Mouse (Mus musculus): ENCODE data around the gene 1700031F05Rik. TPM values are rescaled to one million over a fixed set of nuclear protein-coding genes. Genes with fewer than 3 reads are reported as not detected.
"Not testable (repeated sequence)": the region's sequence is repeated elsewhere in the genome, so short reads cannot be mapped to it uniquely, and the experiment has no call there.

The 1700031F05Rik gene
- polyA plus RNA-seq (2021), result not detected

GRCm38 (mm10) chrX:102867871-102868270 lies at the start of gene 1700031F05Rik:
Gene 1700031F05Rik (minus strand): TSS chrX:102867971.
- ATAC-seq, result no peak

DNA sequence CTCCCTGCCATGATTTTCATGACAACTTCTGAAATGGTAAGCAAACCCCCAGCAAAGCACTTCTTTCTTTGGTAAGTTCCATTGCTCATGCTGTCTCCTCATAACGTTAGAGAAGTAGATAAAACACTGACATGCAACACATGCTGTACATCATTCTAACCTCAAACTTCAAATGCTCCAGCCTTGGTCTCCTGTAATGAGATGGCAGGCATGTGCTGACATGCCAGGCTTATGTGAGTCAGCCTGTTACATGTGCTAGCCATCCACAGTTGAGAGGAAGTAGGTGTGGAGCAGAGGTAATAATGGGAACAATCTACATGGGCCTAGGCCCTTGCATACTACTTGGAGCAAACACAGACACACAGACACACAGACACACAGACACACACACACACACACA lies 47.1 kb upstream of the 1700031F05Rik start:
- CTCF ChIA-PET; DNase-seq (ENCODE audit: low read depth, low spot score); ATAC-seq; H3K27me3 ChIP-seq; POLR2A ChIA-PET; in situ Hi-C loops (cut with MboI; ENCODE audit: low pct_unique_long_range_greater_than_20kb): not testable (repeated sequence)

More at GRCm38 (mm10) chrX:102867871-102868270, at the start of gene 1700031F05Rik:
- no peak for TF ChIP-seq CTCF (IDR thresholded peaks at IDR 0.05)
- no peak for DNase-seq (ENCODE audit: low read depth, low spot score)
- in situ Hi-C loops (cut with MboI; ENCODE audit: low pct_unique_long_range_greater_than_20kb), result no loop called here
- POLR2A ChIA-PET, result no interaction called here
- CTCF ChIA-PET, result no interaction called here
- H3K27me3 ChIP-seq, result no peaks in the 10 kb centered on the region

DNA sequence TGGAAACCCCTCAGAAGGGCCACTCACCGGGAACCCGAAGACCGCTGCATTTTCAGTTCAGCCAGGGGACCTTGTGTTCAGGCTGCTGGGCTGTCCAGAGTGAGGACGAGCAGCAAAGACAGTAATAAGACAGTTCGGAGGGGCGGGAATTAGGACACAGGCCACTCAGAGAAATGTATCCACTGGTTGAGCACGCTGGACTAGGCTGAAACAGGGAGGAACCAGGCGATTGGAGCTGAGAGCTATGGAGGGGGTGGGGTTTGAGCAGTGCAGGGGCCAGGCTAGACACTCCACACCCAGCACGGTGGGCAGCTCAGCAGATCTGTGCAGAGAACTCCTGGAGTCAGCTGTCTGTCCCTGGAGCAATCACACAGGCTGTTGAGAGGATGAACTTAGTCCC lies 40.8 kb upstream of the 1700031F05Rik start, which contains the start of the genes Dmrtc1a and 1700011M02Rik:
Gene Dmrtc1a (minus strand): TSS at position 101 of the 400 bp plus-strand sequence.
Gene 1700011M02Rik (plus strand): TSS at position 319 of the 400 bp plus-strand sequence.
- POLR2A ChIA-PET; ATAC-seq; DNase-seq (ENCODE audit: low read depth, low spot score); CTCF ChIA-PET; in situ Hi-C loops (cut with MboI; ENCODE audit: low pct_unique_long_range_greater_than_20kb); H3K27me3 ChIP-seq: not testable (repeated sequence)

DNA sequence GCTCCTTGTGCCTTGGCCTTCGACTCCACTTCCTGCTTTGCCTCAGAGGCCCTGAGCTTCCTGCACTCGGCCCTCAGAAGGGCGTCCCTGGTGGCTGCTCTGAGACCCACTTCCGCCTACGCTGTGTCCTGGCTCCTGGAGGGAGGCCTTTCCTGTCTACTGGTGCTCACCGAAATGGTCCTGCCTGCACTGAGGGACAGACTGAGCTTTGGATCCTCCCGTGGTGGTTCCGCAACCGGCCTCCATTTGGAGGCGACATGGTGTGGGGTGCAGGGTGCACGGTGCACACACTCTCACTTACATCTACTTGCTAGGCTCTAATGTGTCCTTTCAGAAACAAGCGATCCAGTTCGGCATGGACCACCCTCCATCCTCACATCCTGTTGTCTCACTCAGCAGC lies 13.3 kb downstream of the 1700031F05Rik start, which contains the start of gene Dmrtc1c2:
Gene Dmrtc1c2 (minus strand): TSS at position 101 of the 400 bp plus-strand sequence.
- CTCF ChIA-PET; DNase-seq (ENCODE audit: low read depth, low spot score); POLR2A ChIA-PET; ATAC-seq; H3K27me3 ChIP-seq; in situ Hi-C loops (cut with MboI; ENCODE audit: low pct_unique_long_range_greater_than_20kb): not testable (repeated sequence)

DNA sequence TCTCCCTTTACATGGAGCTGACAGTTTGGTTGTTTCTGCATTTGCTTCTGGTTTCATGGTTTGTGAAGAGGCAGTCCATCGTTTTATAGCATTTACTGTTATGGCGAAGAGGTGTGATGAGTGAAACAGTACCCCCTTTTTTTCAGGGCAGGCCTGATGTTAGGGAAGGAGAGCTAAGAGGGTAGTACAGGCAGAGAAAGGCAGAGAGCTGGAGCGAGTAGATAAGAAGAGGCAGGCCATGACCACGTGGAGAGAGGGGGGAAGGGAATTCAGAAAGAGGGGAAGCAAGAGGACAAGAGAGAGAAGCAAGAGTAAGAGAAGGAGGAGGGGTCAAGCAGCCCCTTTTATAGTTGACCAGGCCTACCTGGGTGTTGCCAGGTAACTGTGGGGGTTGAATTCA lies 55.5 kb downstream of the 1700031F05Rik start:
- in situ Hi-C loops (cut with MboI; ENCODE audit: low pct_unique_long_range_greater_than_20kb), result no loop called here
- no peak for ATAC-seq
- H3K27me3 ChIP-seq, result peaks cover 41% of the 10 kb centered on the region
- TF ChIP-seq CTCF (IDR thresholded peaks at IDR 0.05), result no peak
- DNase-seq (ENCODE audit: low read depth, low spot score), result no peak
- ChIA-PET CTCF (no interaction called here), POLR2A (no interaction called here)

Other genes starting within 250 kb of the 1700031F05Rik start
- gene Phka1, start 223.7 kb downstream of the 1700031F05Rik start, polyA plus RNA-seq (2021), result 18.3 TPM
- gene Gm3880, start 181.0 kb downstream of the 1700031F05Rik start, polyA plus RNA-seq (2021), result not detected
- gene Gm9112, start 160.3 kb downstream of the 1700031F05Rik start, polyA plus RNA-seq (2021), result not detected
- gene Dmrtc1b, start 160.1 kb downstream of the 1700031F05Rik start, polyA plus RNA-seq (2021), result not detected
- not detected for gene Dmrtc1c1, start 65.0 kb downstream of the 1700031F05Rik start, polyA plus RNA-seq (2021)
- gene Dmrtc1c2, start 13.4 kb downstream of the 1700031F05Rik start, polyA plus RNA-seq (2021), result not detected
- 0.05 TPM for gene Dmrtc1a, start 40.7 kb upstream of the 1700031F05Rik start, polyA plus RNA-seq (2021)
- not detected for gene 1700011M02Rik, start 40.9 kb upstream of the 1700031F05Rik start, polyA plus RNA-seq (2021)
- not detected for gene 1700018G05Rik, start 60.4 kb upstream of the 1700031F05Rik start, polyA plus RNA-seq (2021)

Measured in Patski (cell line).